Mouse (Mus musculus) kidney, embryonic 15.5 days (tissue): ENCODE measurements around the gene Lsm6. TPM values are rescaled to one million over a fixed set of nuclear protein-coding genes. Genes with fewer than 3 reads are reported as not detected.

Experiments used
- ATAC-seq: fragments of 200-750 bp; cut with Nextera tagmentation; replicated peaks from 2 replicates; pipeline ENCODE4 v1.8.0; 2017; ENCODE audit warnings: moderate TSS enrichment; ENCODE audit not compliant: low FRiP score
- H3K27ac ChIP-seq: fragments of 300-500 bp; sonication (generic); 2 replicates; pipeline ENCODE4 v1.5.1; 2015; ENCODE audit warnings: mild to moderate bottlenecking, inconsistent platforms
- H3K27me3 ChIP-seq: fragments of 300-500 bp; sonication (generic); 2 replicates; pipeline ENCODE4 v1.6.1; 2015; ENCODE audit warnings: inconsistent platforms
- H3K36me3 ChIP-seq: fragments of 300-500 bp; sonication (generic); 2 replicates; pipeline ENCODE4 v1.6.1; 2015; ENCODE audit warnings: inconsistent platforms
- H3K4me1 ChIP-seq: fragments of 300-500 bp; sonication (generic); 2 replicates; pipeline ENCODE4 v1.6.1; 2015; ENCODE audit warnings: inconsistent platforms
- H3K4me2 ChIP-seq: fragments of 300-500 bp; sonication (generic); 2 replicates; pipeline ENCODE4 v1.6.1; 2015; ENCODE audit warnings: moderate library complexity, mild to moderate bottlenecking, inconsistent platforms
- H3K4me3 ChIP-seq: fragments of 300-500 bp; sonication (generic); replicated peaks from 2 replicates; pipeline ENCODE4 v1.5.1; 2015; ENCODE audit warnings: mild to moderate bottlenecking, inconsistent platforms
- H3K9ac ChIP-seq: fragments of 300-500 bp; sonication (generic); 2 replicates; pipeline ENCODE4 v1.6.1; 2015; ENCODE audit warnings: mild to moderate bottlenecking, inconsistent platforms
- H3K9me3 ChIP-seq: fragments of 300-500 bp; sonication (generic); replicated peaks from 2 replicates; pipeline ENCODE4 v1.6.1; 2016; ENCODE audit warnings: inconsistent platforms
- WGBS: fragments of 180-500 bp; shearing (Covaris S2); methylation state at CpG from one replicate; pipeline ENCODE4 v1.1.7; 2015; ENCODE audit warnings: mixed read lengths; 5-methylcytosine and 5-hydroxymethylcytosine counted together
- polyA plus RNA-seq: library from polyadenylated mRNA; unstranded; fragments of >200 nt; fragmentation: Nextera tagmentation; extraction: Ambion mirVana; gene quantifications from 2 replicates; pipeline ENCODE4 v1.2.1, GENCODE M21; 2015

The Lsm6 gene
- polyA plus RNA-seq, 1 experiment from 2014 or later = 209 TPM

DNA sequence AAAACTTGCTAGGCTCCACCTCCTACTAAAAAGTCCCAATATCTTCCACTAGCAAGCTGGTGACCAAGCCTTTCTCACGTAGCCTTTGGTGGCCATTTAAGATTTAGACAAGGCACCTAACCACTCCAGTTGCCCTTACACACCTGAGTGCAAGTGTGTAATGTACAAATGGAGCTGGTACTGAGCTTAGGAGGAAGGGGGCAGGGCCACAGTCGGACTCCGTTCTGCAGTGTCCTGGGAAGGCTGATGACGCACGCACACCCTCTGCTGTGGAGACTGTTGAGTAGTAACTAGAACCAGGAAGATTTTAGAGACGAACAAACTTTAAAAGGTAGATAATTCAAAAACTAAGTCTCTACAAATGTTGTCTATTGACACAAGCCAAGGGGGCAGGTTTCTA lies 19.7 kb downstream of the Lsm6 start:
- H3K4me3 ChIP-seq = no peak overlapping the region
- H3K27me3 ChIP-seq = no peaks in the 10 kb centered on the region
- 93% methylated on average over 6 of the region's 6 CpGs for WGBS
- no peak for ATAC-seq
- no peaks in the 10 kb centered on the region for H3K4me1 ChIP-seq
- H3K27ac ChIP-seq = no peak overlapping the region
- H3K36me3 ChIP-seq = peaks cover 29% of the 10 kb centered on the region
- no peak overlapping the region for H3K4me2 ChIP-seq
- H3K9ac ChIP-seq = no peak overlapping the region
- H3K9me3 ChIP-seq = no peaks in the 10 kb centered on the region

DNA sequence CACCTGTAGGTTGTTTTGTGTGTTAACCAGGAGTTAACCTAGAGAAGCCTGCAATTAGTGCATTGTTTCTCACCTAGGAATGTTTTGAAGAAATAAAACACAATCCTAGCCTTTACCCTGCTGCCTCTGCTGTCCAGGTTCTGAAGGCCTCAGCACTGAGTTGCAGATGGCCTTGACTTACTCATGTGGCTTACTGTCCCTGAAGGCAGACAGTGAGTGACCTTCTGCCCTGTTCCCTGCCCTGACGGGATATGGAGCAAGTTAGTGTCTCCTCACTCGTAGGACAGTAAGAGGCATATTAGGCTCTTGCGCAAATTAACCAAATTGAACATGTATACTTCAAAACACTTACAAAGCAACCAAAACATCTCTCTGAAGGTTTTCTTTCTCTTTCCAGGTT lies 22.3 kb downstream of the Lsm6 start:
- H3K4me3 ChIP-seq = no peak overlapping the region
- H3K9ac ChIP-seq = no peak overlapping the region
- H3K4me1 ChIP-seq = no peaks in the 10 kb centered on the region
- H3K4me2 ChIP-seq = no peak overlapping the region
- ATAC-seq = no peak
- no peaks in the 10 kb centered on the region for H3K27me3 ChIP-seq
- H3K27ac ChIP-seq = no peak overlapping the region
- peaks cover 6% of the 10 kb centered on the region; the same call in 1 of the 2 replicates for H3K36me3 ChIP-seq
- H3K9me3 ChIP-seq = no peaks in the 10 kb centered on the region
- WGBS = 78% methylated on average over 3 of the region's 3 CpGs

DNA sequence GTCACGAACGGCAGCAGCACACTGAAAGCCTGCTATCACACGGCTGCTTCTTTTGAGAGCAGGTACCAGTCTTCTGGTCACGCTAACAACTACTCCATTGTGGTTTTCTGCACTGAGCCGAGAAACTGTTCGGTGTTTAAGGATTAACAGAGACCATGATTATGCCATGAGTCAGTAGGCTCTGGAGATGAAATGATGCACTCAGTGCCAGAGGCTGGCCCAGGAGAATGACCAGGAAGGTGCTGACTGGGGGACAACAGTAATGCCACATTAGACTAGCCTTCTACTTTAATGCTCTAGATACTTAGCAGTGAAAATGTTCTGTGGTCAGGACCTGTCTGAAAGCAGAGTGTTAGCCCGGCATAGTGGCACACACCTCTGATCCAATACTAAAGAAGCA lies 23.0 kb downstream of the Lsm6 start:
- Histone ChIP-seq H3K4me3 (no peak overlapping the region), H3K9ac (no peak overlapping the region), H3K4me2 (no peak overlapping the region), H3K27ac (no peak overlapping the region), H3K9me3 (no peaks in the 10 kb centered on the region), H3K4me1 (no peaks in the 10 kb centered on the region), H3K36me3 (no peaks in the 10 kb centered on the region; the same call in 1 of the 2 replicates), H3K27me3 (no peaks in the 10 kb centered on the region)
- ATAC-seq = no peak
- 84% methylated on average over 7 of the region's 7 CpGs for WGBS

DNA sequence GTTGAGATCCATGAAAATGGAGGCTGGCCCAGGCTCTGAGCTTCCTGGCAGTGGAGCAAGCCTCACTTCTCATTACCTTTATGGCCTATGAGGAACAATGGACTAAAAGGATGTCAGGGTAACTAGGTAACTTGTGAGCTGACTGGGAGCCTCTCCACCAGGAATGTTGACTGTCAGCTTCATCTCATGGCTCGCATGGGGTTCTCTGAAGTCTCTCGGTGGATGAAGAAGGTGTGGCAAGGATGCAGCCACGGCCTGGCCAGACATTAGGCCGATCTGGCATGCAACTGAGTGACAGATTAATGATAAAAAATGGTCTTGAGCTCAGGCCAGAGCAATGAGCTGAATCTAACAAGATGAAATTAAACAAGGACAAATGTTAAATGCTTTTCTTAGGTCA lies 27.7 kb downstream of the Lsm6 start:
- Histone ChIP-seq H3K27me3 (no peaks in the 10 kb centered on the region), H3K27ac (no peak overlapping the region), H3K9ac (no peak overlapping the region), H3K9me3 (no peaks in the 10 kb centered on the region), H3K36me3 (no peaks in the 10 kb centered on the region), H3K4me1 (no peaks in the 10 kb centered on the region), H3K4me3 (no peak overlapping the region), H3K4me2 (no peak overlapping the region)
- 37% methylated on average over 4 of the region's 4 CpGs for WGBS
- no peak for ATAC-seq

DNA sequence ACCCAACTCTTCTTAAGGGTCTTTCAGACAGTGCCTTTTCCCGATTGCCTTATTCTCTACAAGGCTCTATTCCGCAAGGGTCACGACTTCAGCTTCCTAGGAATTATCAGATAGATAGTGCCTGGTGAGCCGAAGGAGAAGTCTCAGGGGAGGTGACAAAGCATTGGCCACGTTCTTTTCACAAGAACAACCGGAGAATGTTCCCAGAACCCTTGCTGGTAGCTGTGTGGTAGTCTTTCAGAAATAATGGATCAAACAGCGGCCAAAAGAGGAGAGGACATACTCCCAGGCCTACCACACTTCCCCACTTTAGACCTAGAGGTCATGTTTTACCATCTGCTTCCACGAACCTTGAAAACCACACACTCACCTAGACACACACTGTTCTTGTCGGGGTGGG lies 44.1 kb downstream of the Lsm6 start:
- WGBS = 84% methylated on average over 9 of the region's 9 CpGs
- H3K4me3 ChIP-seq = no peak overlapping the region
- H3K27me3 ChIP-seq = no peaks in the 10 kb centered on the region
- no peak overlapping the region for H3K4me2 ChIP-seq
- H3K9me3 ChIP-seq = 0 out of 2 replicates have a peak, but pooled peaks cover 2% of the 10 kb centered on the region
- ATAC-seq = no peak
- no peak overlapping the region for H3K27ac ChIP-seq
- H3K4me1 ChIP-seq = no peaks in the 10 kb centered on the region
- H3K9ac ChIP-seq = no peak overlapping the region
- no peaks in the 10 kb centered on the region for H3K36me3 ChIP-seq

DNA sequence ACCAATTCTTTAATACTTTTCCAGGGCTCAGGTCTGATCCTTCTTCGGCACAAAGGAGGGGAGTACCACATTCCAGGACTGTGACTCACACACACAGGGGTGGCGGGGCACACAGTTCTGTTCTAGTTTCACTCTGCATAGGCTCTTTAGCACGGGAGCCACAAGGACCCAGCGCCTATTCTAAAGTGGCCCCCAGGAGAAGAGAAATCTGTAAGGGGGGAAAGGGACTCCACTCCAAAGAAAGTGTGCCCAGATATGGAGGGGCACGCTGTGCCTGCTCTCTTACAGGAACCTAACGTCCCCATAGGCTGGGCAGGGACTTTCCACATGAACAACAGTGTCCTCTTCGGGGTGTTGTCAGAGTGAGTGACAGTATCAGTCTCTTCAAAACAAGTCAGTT lies 49.7 kb downstream of the Lsm6 start:
- ATAC-seq = no peak
- Histone ChIP-seq H3K4me2 (no peak overlapping the region), H3K9me3 (no peaks in the 10 kb centered on the region), H3K36me3 (no peaks in the 10 kb centered on the region), H3K9ac (no peak overlapping the region), H3K4me3 (no peak overlapping the region), H3K4me1 (no peaks in the 10 kb centered on the region), H3K27ac (no peak overlapping the region), H3K27me3 (no peaks in the 10 kb centered on the region)
- WGBS = 68% methylated on average over 7 of the region's 7 CpGs

DNA sequence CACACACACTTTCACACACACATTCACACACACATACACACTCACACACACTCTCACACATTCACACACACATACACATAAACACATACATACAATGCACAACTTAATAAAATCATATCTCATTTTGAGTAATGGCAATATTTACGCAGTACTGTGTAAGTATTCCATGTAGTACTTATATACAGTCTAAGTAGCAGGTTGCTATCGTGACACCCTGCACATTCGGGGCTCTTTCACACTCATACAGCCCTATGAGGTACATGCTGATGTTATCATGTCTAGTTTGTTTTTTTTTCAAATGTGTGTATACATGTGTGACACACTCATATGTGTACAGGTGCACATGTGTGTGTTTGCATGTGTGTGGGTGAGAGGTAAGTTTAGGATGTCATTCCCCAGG lies 50.4 kb downstream of the Lsm6 start:
- no peak overlapping the region for H3K9ac ChIP-seq
- H3K9me3 ChIP-seq = no peaks in the 10 kb centered on the region
- no peak overlapping the region for H3K27ac ChIP-seq
- no peaks in the 10 kb centered on the region for H3K4me1 ChIP-seq
- no peak overlapping the region for H3K4me3 ChIP-seq
- ATAC-seq = no peak
- H3K4me2 ChIP-seq = no peak overlapping the region
- H3K36me3 ChIP-seq = no peaks in the 10 kb centered on the region
- no peaks in the 10 kb centered on the region for H3K27me3 ChIP-seq
- 93% methylated on average over 3 of the region's 3 CpGs for WGBS

DNA sequence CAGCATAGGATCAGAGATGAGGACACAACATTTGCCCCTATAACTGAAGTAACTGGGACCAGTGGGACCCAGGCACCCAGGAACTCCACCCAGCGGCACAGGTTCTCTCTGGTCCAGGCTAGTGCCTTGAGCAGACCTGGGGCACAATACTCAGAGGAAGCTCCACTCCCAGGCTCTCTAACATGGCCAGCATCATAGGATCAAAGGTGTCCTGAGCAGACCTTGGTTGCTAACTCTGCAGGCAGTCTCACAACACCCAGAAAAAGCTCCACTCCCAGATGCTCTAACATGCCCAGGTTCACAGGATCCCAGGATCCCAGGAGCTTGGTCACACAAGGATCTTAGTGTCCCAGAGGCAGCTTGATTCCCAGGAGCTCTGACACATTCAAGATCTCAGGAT lies 55.4 kb downstream of the Lsm6 start:
- no peak for ATAC-seq
- Histone ChIP-seq H3K4me2 (no peak overlapping the region), H3K9me3 (no peaks in the 10 kb centered on the region), H3K36me3 (no peaks in the 10 kb centered on the region), H3K9ac (no peak overlapping the region), H3K27ac (no peak overlapping the region), H3K4me3 (no peak overlapping the region), H3K27me3 (no peaks in the 10 kb centered on the region), H3K4me1 (no peaks in the 10 kb centered on the region)
- WGBS = 96% methylated on average over 1 of the region's 1 CpGs

DNA sequence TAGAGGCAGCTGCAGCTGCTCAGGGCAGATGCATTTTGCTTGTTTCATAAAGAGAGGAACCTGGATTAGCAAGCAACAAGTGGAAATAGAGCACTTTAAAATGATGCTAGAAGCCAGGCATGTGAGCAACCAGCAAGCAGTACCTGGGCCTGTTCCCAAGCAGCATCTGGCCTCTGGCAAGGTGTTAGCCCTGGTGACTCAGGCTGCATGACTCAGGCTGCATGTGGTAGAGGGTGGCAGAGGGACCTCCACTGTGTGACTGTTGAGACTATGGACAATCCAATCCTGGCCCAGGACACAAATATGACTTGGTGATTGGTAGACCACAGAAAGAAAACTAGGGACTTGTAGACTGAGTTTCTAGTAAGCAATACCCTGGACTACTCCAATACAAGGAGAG lies 56.0 kb downstream of the Lsm6 start:
- no peaks in the 10 kb centered on the region for H3K27me3 ChIP-seq
- no peak overlapping the region for H3K9ac ChIP-seq
- no peak for ATAC-seq
- no peaks in the 10 kb centered on the region for H3K4me1 ChIP-seq
- H3K4me2 ChIP-seq = no peak overlapping the region
- no peak overlapping the region for H3K27ac ChIP-seq
- no peak overlapping the region for H3K4me3 ChIP-seq
- no peaks in the 10 kb centered on the region for H3K36me3 ChIP-seq
- H3K9me3 ChIP-seq = no peaks in the 10 kb centered on the region

DNA sequence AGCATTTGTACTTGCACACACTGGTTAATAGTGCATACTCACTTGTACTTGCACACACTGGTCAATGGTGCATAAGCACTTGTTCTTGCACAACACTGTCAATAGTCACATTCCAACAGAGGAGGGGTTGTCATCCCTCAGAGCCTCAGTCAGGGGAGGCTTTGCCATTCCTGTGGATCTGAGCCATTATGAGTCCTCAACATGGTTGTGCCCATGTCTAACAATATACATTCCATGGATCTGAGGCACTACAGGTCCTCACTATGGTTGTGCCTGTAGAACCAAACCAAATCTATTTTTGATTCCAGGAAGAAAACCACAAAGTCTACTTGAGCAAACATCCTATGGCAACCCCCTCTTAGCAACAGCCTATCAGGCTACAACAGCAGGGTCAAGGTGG lies 61.8 kb downstream of the Lsm6 start:
- Histone ChIP-seq H3K9me3 (no peaks in the 10 kb centered on the region), H3K36me3 (no peaks in the 10 kb centered on the region), H3K4me2 (no peak overlapping the region), H3K27ac (no peak overlapping the region), H3K4me1 (no peaks in the 10 kb centered on the region), H3K9ac (no peak overlapping the region), H3K27me3 (no peaks in the 10 kb centered on the region), H3K4me3 (no peak overlapping the region)
- no peak for ATAC-seq

DNA sequence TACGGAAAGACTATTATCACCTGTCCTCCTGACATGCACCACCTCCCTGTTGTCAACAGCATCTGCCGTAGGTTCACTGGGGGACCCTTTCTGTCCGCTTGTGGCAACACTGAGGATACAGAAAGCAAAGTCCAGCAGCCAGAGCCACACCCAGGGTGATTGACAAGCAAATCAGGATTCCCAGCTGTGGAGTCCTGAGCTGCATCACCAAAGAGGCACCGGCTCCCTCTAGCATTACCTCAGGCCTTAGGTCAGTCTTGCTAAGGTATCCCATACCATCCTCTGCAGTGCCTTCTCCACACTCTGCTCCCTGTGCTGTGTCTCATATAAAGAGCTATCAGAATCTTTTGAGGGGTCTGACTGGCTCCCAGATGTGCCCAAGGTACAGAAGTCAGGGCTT lies 66.0 kb downstream of the Lsm6 start:
- Histone ChIP-seq H3K4me3 (no peak overlapping the region), H3K9ac (no peak overlapping the region), H3K27ac (no peak overlapping the region), H3K4me1 (no peaks in the 10 kb centered on the region), H3K4me2 (no peak overlapping the region), H3K9me3 (no peaks in the 10 kb centered on the region), H3K27me3 (no peaks in the 10 kb centered on the region), H3K36me3 (no peaks in the 10 kb centered on the region)
- 79% methylated on average over 4 of the region's 4 CpGs for WGBS
- no peak for ATAC-seq
